Mouse (Mus musculus) thymus, postnatal 36 days (tissue): ENCODE measurements around the gene Lrp2.

Experiments
- DNase-seq, 2 experiments: peaks; one replicate each; pipeline ENCODE4 v3.0.0; 2022; ENCODE audit warnings: mixed read lengths in 2 of 2

Lrp2 gene

DNA sequence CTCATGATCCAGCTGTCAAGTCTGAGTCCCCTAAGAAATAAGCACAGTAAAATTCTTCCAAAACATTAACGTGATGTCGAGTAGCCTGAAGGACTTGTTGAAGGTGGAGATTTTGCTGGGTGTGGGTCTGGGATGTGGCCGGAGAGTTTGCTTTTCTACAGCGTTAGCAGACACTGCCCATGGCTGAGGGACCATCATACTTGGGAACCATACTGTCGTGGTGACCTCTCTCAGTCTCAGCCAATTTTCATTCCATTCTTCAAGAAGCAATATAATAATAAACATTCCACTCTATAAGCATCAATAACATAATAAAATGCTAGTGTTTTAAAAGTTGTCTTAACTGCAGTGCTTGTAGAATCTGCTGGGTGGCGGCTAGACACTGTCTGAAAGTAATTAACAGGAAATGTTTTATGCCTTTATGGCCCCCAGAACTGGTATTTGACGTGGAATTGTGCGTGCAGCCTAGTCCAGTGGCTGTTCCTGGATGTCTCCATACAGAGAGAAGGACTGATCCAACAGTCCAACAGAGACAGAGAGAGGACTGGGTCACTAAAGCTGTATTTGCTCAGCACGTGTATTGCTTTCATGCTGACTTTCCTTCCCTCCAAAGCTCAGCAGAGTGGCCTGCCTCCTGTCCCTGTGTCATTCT lies 190.1 kb downstream of the Lrp2 start:
- DNase-seq, result no peak

DNA sequence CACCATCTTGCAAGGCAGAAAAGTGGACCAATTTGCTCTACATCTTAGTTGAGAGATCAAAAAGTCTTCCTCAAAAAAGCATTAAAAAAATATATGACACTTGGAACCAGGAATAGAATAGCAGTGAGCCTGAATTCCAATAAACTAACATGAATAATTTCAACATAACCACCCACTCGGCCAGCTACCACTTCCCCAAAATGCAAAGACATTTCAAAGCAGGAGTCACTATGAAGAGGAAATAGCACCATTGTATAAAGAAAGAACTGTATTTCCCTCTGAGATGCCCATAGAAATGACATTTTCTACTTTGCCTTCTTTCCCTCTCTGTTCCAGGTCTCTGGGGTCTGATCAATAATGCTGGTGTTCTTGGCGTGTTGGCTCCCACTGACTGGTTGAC lies 191.9 kb downstream of the Lrp2 start:
- DNase-seq, result no peak

DNA sequence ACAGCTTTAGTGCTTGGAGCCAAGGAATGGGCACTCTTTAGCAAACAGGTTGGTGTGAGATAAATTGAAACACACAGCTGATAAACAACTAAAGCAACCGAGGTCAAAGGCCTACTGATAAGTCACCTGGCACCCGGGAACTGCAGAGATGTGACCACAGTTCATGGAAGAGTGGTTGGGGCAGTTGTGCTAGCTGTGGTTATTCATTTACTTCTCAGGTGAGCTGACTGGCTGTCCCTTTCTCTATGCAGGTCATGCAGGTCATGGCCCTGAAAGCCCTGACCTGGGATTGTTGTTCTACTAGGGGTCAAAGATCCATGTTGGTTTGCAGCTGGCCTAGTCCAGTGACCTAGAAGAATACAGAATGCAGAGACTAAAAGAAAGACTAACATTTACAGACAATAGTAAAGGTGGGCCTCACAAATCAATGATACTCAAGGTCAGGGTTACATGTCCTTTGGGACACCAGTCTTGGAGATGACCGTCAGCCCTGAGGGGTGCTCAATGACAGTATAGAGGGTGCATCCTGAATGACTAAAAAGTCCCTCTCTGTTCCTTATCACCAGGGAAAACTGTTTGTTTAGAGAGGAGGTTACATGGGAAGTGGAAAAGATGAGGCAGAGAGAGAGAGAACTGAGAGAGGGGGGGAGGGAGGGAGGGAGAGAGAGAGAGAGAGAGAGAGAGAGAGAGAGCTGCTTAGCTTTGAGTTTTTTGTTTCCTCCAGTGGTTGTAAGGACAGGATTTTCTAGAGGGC lies 199.6 kb downstream of the Lrp2 start:
- no peak for DNase-seq

DNA sequence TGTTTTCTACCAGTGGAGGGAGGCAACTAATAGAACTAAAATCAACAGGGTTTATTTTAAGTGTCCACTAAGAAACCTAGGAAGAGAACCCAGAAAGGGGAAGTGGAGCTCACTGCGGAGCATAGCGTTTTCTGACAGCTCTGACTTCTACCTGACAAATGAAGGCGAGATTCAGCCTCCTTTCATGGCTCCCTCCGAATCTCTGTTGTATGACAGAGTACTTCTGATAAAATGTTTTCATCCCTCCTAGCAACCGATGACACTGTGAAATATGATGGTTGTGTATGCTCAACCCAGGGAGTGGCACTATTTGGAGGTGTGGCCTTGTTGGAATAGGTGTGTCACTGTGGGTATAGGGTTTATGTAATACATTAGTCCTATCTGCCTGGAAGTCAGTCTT lies 203.0 kb downstream of the Lrp2 start:
- no peak for DNase-seq

DNA sequence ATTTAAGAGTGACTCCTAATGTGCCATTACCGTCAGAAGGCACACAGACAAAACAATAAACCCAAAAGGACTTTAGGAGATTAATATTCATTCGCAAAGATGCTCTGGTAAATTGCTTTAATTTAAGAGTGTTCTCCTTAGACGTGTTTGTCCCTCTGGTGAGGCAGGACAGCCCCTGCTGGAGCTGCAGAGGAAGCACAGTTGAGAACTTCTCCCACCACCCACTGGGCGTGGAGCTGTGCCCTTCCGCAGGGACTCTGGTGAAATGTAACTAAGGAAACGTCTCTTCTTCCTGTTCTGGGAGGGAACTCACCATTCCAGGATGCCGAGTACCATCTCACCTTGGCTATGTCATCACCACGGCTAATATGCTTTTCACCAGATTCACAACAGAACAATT lies 204.1 kb downstream of the Lrp2 start:
- peak in 1 of 2 experiments; percentile 4 for DNase-seq

GRCm38 (mm10) chr2:69380281-69380680 lies 205.6 kb downstream of the Lrp2 start, which contains the start of gene Dhrs9:
Gene Dhrs9 (plus strand): TSS chr2:69380445.
- peak in 1 of 2 experiments; percentile 5 for DNase-seq

GRCm38 (mm10) chr2:69379801-69380200 lies 206.1 kb downstream of the Lrp2 start:
- DNase-seq, result no peak

DNA sequence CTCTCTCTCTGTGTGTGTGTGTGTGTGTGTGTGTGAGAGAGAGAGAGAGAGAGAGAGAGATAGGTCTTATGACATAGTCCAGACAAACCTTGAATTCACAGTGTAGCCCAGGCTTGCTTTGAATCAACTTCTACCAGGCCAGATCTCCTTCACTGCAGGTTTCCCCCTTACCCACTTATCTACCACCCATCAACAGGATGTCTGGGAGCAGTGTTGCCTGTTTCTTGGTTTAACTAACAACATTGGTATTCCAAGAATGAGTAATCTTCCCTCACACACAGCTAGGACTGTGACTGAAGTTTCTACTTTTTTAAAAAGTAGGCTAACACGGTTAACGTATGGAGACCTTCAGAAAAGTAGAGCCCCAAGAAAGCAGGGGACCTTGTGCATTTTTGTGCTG lies 209.1 kb downstream of the Lrp2 start:
- DNase-seq, result no peak
